Mouse (Mus musculus) adrenal gland, adult 8-10 months (tissue): Measurements from ENCODE around the gene Gys1. TPM values are rescaled to one million over a fixed set of nuclear protein-coding genes. Genes with fewer than 3 reads are reported as not detected.
A peak's percentile ranks its signal among the peaks of the same experiment; 100 is the strongest.
"Not testable (repeated sequence)": the region's sequence is repeated elsewhere in the genome, so short reads cannot be mapped to it uniquely, and the experiment has no call there.

Experiments used
- DNase-seq: peaks from one replicate; pipeline ENCODE4 v3.0.0; 2022
- microRNA-seq, 2 experiments: library from miRNA; unstranded; fragments of <30 nt; microRNA quantifications; one replicate each; pipeline ENCODE4 v1.2.0; 2022
- total RNA-seq, 4 experiments: library from RNA; stranded (reverse); gene quantifications; 2 replicates each; pipeline ENCODE4 v1.2.4; 2022

Gys1 gene
- total RNA-seq, 4 experiments from 2014 or later = 28.5 to 33.9 (median 29.8) TPM

- no peak for DNase-seq
These were observed 46.8 kb downstream of the Gys1 start, which contains the start of gene Tulp2 for GRCm38 (mm10) chr7:45481374-45481927. Gene Tulp2, plus strand, starts transcription at chr7:45481877.

GRCm38 (mm10) chr7:45482166-45482565 lies 47.5 kb downstream of the Gys1 start:
- no peak for DNase-seq

- not testable (repeated sequence) for DNase-seq
These were observed 50.3 kb downstream of the Gys1 start for GRCm38 (mm10) chr7:45484985-45485384.

- DNase-seq = no peak
These were observed 51.5 kb downstream of the Gys1 start for GRCm38 (mm10) chr7:45486158-45486557.

- DNase-seq = no peak
These were observed 52.2 kb downstream of the Gys1 start, which contains the start of gene Gm45808 for GRCm38 (mm10) chr7:45486761-45487415. Gene Gm45808, minus strand, starts transcription at chr7:45486811.

- DNase-seq = no peak
These were observed 53.2 kb downstream of the Gys1 start for GRCm38 (mm10) chr7:45487861-45488292.

GRCm38 (mm10) chr7:45488293-45489204 lies 53.9 kb downstream of the Gys1 start, which contains the start of gene Dhdh:
Gene Dhdh, minus strand, starts transcription at chr7:45488805.
- peak; percentile 80 for DNase-seq

GRCm38 (mm10) chr7:45489578-45489977 lies 54.9 kb downstream of the Gys1 start:
- DNase-seq = no peak

- no peak for DNase-seq
These were observed 56.2 kb downstream of the Gys1 start for GRCm38 (mm10) chr7:45490822-45491221.

GRCm38 (mm10) chr7:45491264-45491663 lies 56.6 kb downstream of the Gys1 start:
- peak; percentile 62 for DNase-seq

- no peak for DNase-seq
These were observed 57.7 kb downstream of the Gys1 start for GRCm38 (mm10) chr7:45492225-45492844.

- DNase-seq = no peak
These were observed 58.3 kb downstream of the Gys1 start for GRCm38 (mm10) chr7:45492951-45493350.

GRCm38 (mm10) chr7:45494548-45494947 lies 59.9 kb downstream of the Gys1 start:
- DNase-seq = no peak

- DNase-seq = no peak
These were observed 63.8 kb downstream of the Gys1 start for GRCm38 (mm10) chr7:45498427-45498826.

Small RNAs within 50 kb of the gene (microRNA-seq; reads per million reads assigned to microRNA genes)
- 0 reads per million in 2 experiments for gene Gm22133

Other genes starting within 250 kb of the Gys1 start
- gene Ccdc155, start 230.0 kb upstream of the Gys1 start, total RNA-seq = 1 to 10 TPM in 1 of 4 experiments, under 1 TPM in 3; 0.12 to 1.2 (median 0.29) TPM
- gene Dkkl1, start 222.7 kb upstream of the Gys1 start, total RNA-seq = not detected
- gene Tead2, start 219.1 kb upstream of the Gys1 start, total RNA-seq = 10 to 100 TPM; 10.7 to 14.1 (median 12.0) TPM
- 10 to 100 TPM in 1 of 4 experiments, 1 to 10 TPM in 3; 4.9 to 11.2 (median 7.0) TPM for gene Cd37, start 195.7 kb upstream of the Gys1 start, total RNA-seq
- under 1 TPM in 1 of 4 experiments, not detected in 3; 0.37 TPM for gene Slc6a16, start 193.8 kb upstream of the Gys1 start, total RNA-seq
- gene Slc6a21, start 157.3 kb upstream of the Gys1 start, total RNA-seq = under 1 TPM in 1 of 4 experiments, not detected in 3; 0.26 TPM
- 10 to 100 TPM in 2 of 4 experiments, 1 to 10 TPM in 2; 5.8 to 19.1 (median 10.4) TPM for gene Trpm4, start 101.1 kb upstream of the Gys1 start, total RNA-seq
- under 1 TPM; 0.09 to 0.31 (median 0.26) TPM for gene Hrc, start 99.6 kb upstream of the Gys1 start, total RNA-seq
- gene Ppfia3, start 67.8 kb upstream of the Gys1 start, total RNA-seq = 1 to 10 TPM; 2.8 to 7.2 (median 4.7) TPM
- 10 to 100 TPM in 2 of 4 experiments, 1 to 10 TPM in 2; 1.8 to 14.1 (median 7.6) TPM for gene Lin7b, start 64.3 kb upstream of the Gys1 start, total RNA-seq
- gene Snrnp70, start 39.1 kb upstream of the Gys1 start, total RNA-seq = 100 to 1,000 TPM; 232 to 563 (median 376) TPM
- gene Kcna7, start 29.2 kb upstream of the Gys1 start, total RNA-seq = not detected
- under 1 TPM in 3 of 4 experiments, not detected in 1; 0.13 to 0.22 (median 0.20) TPM for gene Ntf5, start 21.1 kb upstream of the Gys1 start, total RNA-seq
- gene Lhb, start 14.0 kb upstream of the Gys1 start, total RNA-seq = not detected
- gene Ruvbl2, start 3.3 kb downstream of the Gys1 start, total RNA-seq = 10 to 100 TPM; 36.8 to 43.8 (median 38.8) TPM
- gene Ftl1, start 25.0 kb downstream of the Gys1 start, total RNA-seq = 1,000 to 10,000 TPM; 1,223 to 1,354 (median 1,306) TPM
- 100 to 1,000 TPM in 1 of 4 experiments, 10 to 100 TPM in 3; 71.7 to 105 (median 89.1) TPM for gene Bax, start 32.1 kb downstream of the Gys1 start, total RNA-seq
- gene Tulp2, start 47.0 kb downstream of the Gys1 start, total RNA-seq = 1 to 10 TPM in 2 of 4 experiments, under 1 TPM in 2; 0.20 to 2.5 (median 0.94) TPM
- 10 to 100 TPM; 38.9 to 41.2 (median 40.2) TPM for gene Gm45808, start 52.0 kb downstream of the Gys1 start, total RNA-seq
- gene Dhdh, start 54.0 kb downstream of the Gys1 start, total RNA-seq = 10 to 100 TPM; 65.1 to 80.0 (median 69.2) TPM
- 100 to 1,000 TPM; 291 to 305 (median 294) TPM for gene Nucb1, start 75.6 kb downstream of the Gys1 start, total RNA-seq
- 10 to 100 TPM; 29.2 to 62.8 (median 45.0) TPM for gene Ppp1r15a, start 91.4 kb downstream of the Gys1 start, total RNA-seq
- gene Plekha4, start 91.5 kb downstream of the Gys1 start, total RNA-seq = 1 to 10 TPM; 3.1 to 6.9 (median 4.3) TPM
- gene Hsd17b14, start 120.0 kb downstream of the Gys1 start, total RNA-seq = 1 to 10 TPM in 2 of 4 experiments, under 1 TPM in 1, not detected in 1; 0.99 to 2.6 (median 2.1) TPM
- gene Bcat2, start 135.3 kb downstream of the Gys1 start, total RNA-seq = 100 to 1,000 TPM; 191 to 306 (median 245) TPM
- not detected for gene Fgf21, start 180.6 kb downstream of the Gys1 start, total RNA-seq
- not detected for gene Fut1, start 182.4 kb downstream of the Gys1 start, total RNA-seq
- gene Izumo1, start 187.0 kb downstream of the Gys1 start, total RNA-seq = under 1 TPM; 0.14 to 0.68 (median 0.38) TPM
- 10 to 100 TPM; 15.5 to 30.2 (median 21.4) TPM for gene Rasip1, start 192.6 kb downstream of the Gys1 start, total RNA-seq
- gene Mamstr, start 205.1 kb downstream of the Gys1 start, total RNA-seq = 10 to 100 TPM in 1 of 4 experiments, 1 to 10 TPM in 3; 2.4 to 14.9 (median 3.6) TPM
- under 1 TPM in 2 of 4 experiments, not detected in 2; 0.11 to 0.18 TPM for gene Fut2, start 231.6 kb downstream of the Gys1 start, total RNA-seq
- under 1 TPM in 3 of 4 experiments, not detected in 1; 0.21 to 0.68 (median 0.32) TPM for gene Ntn5, start 249.2 kb downstream of the Gys1 start, total RNA-seq